Mouse (Mus musculus): ENCODE data around the gene Vrk2. TPM values are rescaled to one million over a fixed set of nuclear protein-coding genes. Genes with fewer than 3 reads are reported as not detected.

The Vrk2 gene
- polyA plus RNA-seq, 1 experiment from 2014 or later: 18.3 TPM

DNA sequence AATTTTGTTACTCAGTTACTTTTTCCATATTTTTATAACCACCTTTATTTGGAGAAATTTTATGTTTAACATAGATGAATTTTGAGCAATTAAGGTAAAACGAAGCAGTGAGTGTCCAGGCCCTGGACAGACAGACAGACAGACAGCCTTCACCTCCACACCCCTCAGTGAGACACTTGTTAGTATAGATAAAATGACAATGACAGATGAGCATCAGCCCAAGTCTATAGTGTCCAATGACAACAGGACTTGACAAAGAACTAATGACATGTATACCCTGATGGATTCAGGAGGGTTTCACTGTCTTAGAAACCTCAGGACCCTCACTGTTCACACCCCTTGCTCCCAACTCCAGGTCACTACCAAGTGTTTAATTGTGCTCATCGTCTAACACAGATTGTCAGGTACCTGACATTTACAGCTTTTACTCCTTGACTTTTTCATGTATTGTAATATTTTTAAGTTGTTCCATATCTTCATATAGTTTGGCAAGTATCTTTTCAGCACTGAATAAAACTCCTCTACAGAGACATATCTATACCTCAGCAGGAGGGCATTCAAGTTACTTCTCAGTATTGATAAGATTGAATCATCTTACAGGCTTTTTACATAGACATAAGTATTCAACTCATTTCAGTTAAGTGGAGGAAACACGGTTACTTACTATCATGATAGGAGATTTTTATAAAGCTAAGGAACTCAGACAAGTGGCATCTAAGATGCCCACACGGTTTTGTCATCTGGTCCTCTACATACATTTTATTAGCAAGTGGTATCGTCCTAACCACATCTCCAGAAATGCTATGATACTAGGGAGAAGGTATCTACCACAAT lies 60.6 kb downstream of the Vrk2 start:
- ATAC-seq (replicated peaks; ENCODE audit: low FRiP score): no peak
- no peak overlapping the region for H3K4me3 ChIP-seq (replicated peaks)
- 92% methylated on average over 5 of the region's 5 CpGs for WGBS
- no peak overlapping the region for H3K27ac ChIP-seq
- H3K36me3 ChIP-seq: no peaks in the 10 kb centered on the region
- no peaks in the 10 kb centered on the region for H3K9me3 ChIP-seq (replicated peaks)
- no peak overlapping the region for H3K9ac ChIP-seq
- no peak overlapping the region for H3K4me2 ChIP-seq
- H3K4me1 ChIP-seq: no peaks in the 10 kb centered on the region
- no peaks in the 10 kb centered on the region for H3K27me3 ChIP-seq

DNA sequence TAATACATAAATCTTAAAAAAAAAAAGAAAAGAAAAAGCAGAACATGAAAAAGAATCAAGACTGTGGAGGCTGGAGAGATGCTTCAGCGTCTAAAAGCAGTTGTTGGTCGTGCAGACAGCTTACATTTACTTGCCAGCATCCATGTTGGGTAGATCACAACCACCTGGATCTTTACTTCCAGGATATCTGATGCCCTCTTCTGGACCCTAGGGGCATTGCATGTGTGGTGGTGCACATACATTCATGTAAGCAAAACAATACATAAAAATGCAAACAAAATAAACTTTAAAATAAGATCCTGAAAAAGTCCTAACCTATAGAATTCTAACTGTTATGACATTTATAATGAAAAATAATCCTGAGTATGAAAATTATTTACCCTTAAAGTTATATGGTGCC lies 66.9 kb downstream of the Vrk2 start:
- H3K4me3 ChIP-seq (replicated peaks): no peak overlapping the region
- H3K36me3 ChIP-seq: 0 out of 2 replicates have a peak, but pooled peaks cover 4% of the 10 kb centered on the region
- H3K4me1 ChIP-seq: no peaks in the 10 kb centered on the region
- no peaks in the 10 kb centered on the region for H3K27me3 ChIP-seq
- no peak overlapping the region for H3K4me2 ChIP-seq
- no peak overlapping the region for H3K27ac ChIP-seq
- no peak for ATAC-seq (replicated peaks; ENCODE audit: low FRiP score)
- no peaks in the 10 kb centered on the region for H3K9me3 ChIP-seq (replicated peaks)
- no peak overlapping the region for H3K9ac ChIP-seq
- WGBS: 95% methylated on average over 2 of the region's 2 CpGs

DNA sequence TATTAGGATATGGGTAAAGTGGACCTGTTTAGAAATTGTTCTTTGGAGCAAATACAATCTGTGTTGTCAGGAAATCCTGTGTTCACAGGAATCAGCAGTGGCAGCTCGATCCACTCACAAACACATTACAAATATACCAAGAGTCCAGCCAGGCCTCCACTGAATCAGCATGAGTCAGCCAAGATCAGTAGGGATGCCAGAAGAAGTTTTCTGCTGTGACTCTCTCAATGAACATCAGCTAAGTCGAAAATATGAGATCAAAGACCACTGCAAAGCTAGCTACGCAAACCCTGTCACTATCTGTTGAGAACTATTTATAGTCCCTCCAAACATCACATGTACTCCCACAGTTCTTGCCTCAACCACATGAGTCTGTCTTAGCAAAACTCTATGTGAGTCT lies 74.8 kb downstream of the Vrk2 start:
- no peaks in the 10 kb centered on the region for H3K9me3 ChIP-seq (replicated peaks)
- H3K27ac ChIP-seq: no peak overlapping the region
- no peak for ATAC-seq (replicated peaks; ENCODE audit: low FRiP score)
- no peaks in the 10 kb centered on the region for H3K27me3 ChIP-seq
- H3K36me3 ChIP-seq: no peaks in the 10 kb centered on the region
- no peak overlapping the region for H3K4me3 ChIP-seq (replicated peaks)
- no peak overlapping the region for H3K4me2 ChIP-seq
- 82% methylated on average over 3 of the region's 3 CpGs for WGBS
- H3K4me1 ChIP-seq: no peaks in the 10 kb centered on the region
- H3K9ac ChIP-seq: no peak overlapping the region

DNA sequence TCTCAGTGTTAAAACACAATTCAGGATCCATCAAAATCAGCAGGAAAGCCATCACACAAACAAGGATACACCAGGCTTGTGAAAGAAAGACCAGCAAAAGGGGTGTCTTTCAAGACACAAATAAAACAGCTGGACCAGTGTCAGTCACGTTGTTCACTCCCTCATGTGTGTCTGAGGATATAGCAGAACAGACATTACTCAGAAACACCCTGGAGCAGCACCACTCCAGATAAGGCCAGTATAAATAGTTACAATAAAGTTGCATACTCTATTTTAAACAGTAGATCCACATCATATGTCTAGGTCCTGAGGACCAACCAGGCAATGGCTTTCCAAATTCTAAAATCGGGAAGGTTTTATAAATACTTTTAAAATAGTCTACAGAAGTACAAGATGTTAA lies 77.7 kb downstream of the Vrk2 start:
- Histone ChIP-seq H3K9ac (no peak overlapping the region), H3K27ac (no peak overlapping the region), H3K4me2 (no peak overlapping the region), H3K4me1 (no peaks in the 10 kb centered on the region), H3K4me3 (replicated peaks) (no peak overlapping the region), H3K27me3 (no peaks in the 10 kb centered on the region), H3K9me3 (replicated peaks) (no peaks in the 10 kb centered on the region), H3K36me3 (no peaks in the 10 kb centered on the region)
- ATAC-seq (replicated peaks; ENCODE audit: low FRiP score): no peak
- 81% methylated on average over 2 of the region's 2 CpGs for WGBS

DNA sequence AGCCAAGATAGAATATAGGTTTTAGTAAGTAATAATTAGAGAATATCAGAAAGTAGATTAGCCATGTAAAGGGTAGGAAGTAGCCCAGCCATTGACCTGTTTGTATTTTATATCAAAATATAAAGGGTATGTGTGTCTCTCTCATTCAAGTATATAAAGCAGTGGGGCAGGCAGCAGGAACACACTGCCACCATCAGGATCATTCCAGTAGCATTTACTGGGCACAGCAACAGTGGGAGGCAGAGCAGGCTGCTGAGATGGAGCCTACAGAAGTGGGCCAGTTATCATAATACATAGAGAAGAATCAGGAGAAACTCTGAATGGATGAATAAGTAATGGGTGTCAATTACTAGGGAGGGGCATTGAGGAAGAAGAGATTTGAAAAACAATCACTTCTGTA lies 80.1 kb downstream of the Vrk2 start:
- no peak for ATAC-seq (replicated peaks; ENCODE audit: low FRiP score)
- H3K4me1 ChIP-seq: no peaks in the 10 kb centered on the region
- H3K27ac ChIP-seq: no peak overlapping the region
- no peak overlapping the region for H3K4me3 ChIP-seq (replicated peaks)
- no peak overlapping the region for H3K9ac ChIP-seq
- H3K36me3 ChIP-seq: no peaks in the 10 kb centered on the region; the same call in 1 of the 2 replicates
- H3K4me2 ChIP-seq: no peak overlapping the region
- H3K27me3 ChIP-seq: no peaks in the 10 kb centered on the region
- H3K9me3 ChIP-seq (replicated peaks): no peaks in the 10 kb centered on the region

DNA sequence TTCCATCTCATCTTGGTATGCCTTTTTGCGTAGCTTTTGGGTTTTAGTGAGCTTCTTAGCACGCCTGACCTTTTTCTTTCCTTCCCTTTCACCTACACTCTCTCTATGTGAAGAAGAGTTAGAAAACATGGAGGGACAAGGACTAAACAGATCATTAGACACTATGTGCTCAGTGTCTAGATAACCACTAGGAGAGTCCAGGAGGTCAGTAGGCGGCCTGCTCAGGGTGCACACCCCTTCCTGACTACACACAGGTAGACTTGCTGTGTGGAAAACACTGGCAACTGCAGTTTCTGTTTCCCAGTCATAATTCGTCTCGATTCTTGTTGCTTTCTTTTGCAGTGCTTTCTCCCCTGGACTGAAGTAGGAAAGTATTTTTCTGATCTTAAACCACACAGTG lies 97.8 kb downstream of the Vrk2 start:
- Histone ChIP-seq H3K9ac (no peak overlapping the region), H3K36me3 (no peaks in the 10 kb centered on the region), H3K27me3 (no peaks in the 10 kb centered on the region), H3K4me3 (replicated peaks) (no peak overlapping the region), H3K9me3 (replicated peaks) (no peaks in the 10 kb centered on the region), H3K27ac (no peak overlapping the region), H3K4me1 (no peaks in the 10 kb centered on the region), H3K4me2 (no peak overlapping the region)
- 88% methylated on average over 5 of the region's 5 CpGs for WGBS
- ATAC-seq (replicated peaks; ENCODE audit: low FRiP score): no peak

DNA sequence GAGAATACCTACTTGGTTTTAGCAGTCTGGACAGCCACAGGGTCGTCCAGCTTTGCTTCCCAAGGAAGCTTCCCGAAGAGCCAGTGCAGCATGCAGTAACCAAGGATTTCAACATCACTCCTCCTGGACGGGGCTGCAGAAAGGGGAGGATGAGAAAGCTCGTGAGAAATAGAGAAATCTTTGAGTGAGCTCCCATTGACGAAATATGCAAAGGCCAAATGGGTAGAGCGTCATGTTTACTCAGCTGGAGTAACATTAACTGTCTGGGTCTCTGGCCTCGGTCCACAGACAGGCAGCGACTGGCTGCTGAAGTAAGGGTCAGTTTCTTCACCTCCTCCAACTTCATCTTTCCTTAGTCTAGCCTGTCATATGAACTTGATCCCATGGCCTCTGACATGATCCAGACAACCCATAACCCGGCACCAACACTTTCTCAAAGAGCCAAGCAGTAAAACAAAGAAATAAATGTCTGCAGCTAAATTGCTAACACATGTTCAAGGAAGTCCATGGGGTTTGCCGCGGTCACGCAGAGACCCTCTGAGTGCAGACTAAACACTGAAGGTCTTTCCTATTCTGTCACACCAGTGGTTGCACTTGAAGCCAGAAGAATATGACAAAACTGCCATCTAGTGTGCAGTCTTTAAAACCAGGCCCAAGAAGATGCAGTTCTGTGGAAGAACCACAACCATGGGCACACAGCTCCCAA lies 103.9 kb downstream of the Vrk2 start:
- WGBS: 23% methylated on average over 12 of the region's 12 CpGs
- H3K27me3 ChIP-seq: no peaks in the 10 kb centered on the region
- H3K9me3 ChIP-seq (replicated peaks): no peaks in the 10 kb centered on the region
- no peak overlapping the region for H3K27ac ChIP-seq
- H3K4me3 ChIP-seq (replicated peaks): no peak overlapping the region
- H3K9ac ChIP-seq: no peak overlapping the region
- no peak overlapping the region for H3K4me2 ChIP-seq
- 0 out of 2 replicates have a peak, but pooled peaks cover 2% of the 10 kb centered on the region for H3K36me3 ChIP-seq
- peak; percentile 97 for ATAC-seq (replicated peaks; ENCODE audit: low FRiP score)
- H3K4me1 ChIP-seq: no peaks in the 10 kb centered on the region

DNA sequence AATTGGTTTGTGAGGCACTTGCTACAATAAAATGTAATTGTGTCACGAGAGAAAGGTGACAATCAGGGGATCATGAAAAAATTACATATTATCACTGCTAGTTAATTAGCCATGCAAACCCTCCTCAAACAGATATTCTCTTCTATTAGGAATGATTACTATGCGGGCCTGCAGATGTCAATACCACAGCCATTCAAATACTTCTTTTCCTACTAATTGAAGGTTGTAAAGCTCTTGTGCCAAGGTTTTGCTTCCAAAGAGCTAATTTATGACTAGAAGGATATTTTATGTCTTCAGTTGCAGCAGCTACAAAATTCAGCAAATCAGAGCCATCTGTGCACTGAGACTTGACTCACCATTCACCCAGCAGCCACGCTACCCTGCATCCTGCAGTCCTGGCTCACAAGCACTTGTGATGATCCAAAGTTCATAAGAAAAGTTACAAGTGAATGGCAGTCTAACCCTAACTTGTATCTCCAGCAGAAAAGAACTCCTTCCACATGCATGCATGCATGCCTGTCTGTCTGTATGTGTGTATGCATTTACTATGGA lies 112.0 kb downstream of the Vrk2 start:
- WGBS: 78% methylated on average over 3 of the region's 3 CpGs
- H3K4me3 ChIP-seq (replicated peaks): no peak overlapping the region
- no peak overlapping the region for H3K4me2 ChIP-seq
- H3K27ac ChIP-seq: no peak overlapping the region
- H3K36me3 ChIP-seq: 0 out of 2 replicates have a peak, but pooled peaks cover under 1% of the 10 kb centered on the region
- H3K9ac ChIP-seq: no peak overlapping the region
- H3K27me3 ChIP-seq: no peaks in the 10 kb centered on the region
- no peaks in the 10 kb centered on the region for H3K9me3 ChIP-seq (replicated peaks)
- H3K4me1 ChIP-seq: no peaks in the 10 kb centered on the region
- ATAC-seq (replicated peaks; ENCODE audit: low FRiP score): no peak

DNA sequence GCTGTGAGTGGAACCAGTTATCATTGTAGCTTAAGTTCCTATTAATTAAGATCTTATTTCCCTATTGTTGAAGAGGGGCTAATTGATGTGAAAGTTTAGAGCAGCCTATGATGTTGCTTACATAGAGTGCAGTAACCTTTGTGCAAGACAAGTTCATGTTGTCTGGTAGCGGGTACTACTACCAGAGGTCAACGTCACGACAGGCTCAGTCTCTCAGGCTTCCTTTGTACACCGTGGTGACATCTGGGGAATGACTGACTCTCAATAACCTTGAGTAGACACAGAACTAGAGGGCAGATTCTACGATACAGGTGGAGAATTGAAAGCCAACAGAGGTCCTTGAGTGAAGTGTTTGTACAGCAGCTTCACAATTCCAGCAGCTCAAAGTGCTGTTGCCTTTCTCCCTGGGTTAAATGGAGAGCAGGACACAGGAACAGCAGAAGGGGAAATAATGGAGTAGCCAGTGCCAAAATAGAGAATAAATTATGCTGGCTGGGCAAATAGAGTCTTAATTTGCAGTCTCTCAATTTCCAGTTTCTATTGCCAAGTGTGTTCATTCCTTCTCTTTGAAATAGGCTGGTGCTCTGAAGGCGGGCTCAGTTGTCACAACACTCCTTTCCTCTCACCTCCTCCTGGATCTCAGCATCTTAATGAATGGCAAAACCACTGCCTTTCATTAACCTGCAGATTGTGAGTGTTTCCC lies 116.6 kb downstream of the Vrk2 start:
- Histone ChIP-seq H3K4me3 (replicated peaks) (no peak overlapping the region), H3K36me3 (peaks cover 13% of the 10 kb centered on the region), H3K27ac (no peak overlapping the region), H3K9me3 (replicated peaks) (no peaks in the 10 kb centered on the region), H3K27me3 (no peaks in the 10 kb centered on the region), H3K4me2 (no peak overlapping the region), H3K4me1 (no peaks in the 10 kb centered on the region), H3K9ac (no peak overlapping the region)
- WGBS: 87% methylated on average over 6 of the region's 6 CpGs
- no peak for ATAC-seq (replicated peaks; ENCODE audit: low FRiP score)

DNA sequence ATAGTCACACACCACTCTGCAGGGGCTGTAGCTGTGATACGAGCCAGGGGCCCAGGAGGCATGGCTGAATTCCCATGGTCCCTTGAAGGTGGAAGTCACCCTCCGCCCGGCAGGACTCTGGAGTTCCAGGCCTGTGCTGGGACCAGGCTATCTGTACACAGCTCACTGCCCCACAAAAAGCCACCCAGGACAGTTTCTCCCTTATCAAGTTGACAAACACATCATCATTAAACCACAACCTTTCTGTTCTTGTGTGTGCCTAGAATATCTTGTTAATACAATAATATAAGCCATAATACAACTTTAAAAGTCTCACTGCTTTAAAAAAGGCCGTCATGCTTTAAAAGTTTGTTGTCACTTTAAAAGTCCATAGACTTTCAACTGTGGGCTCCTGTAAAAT lies 139.7 kb downstream of the Vrk2 start:
- Histone ChIP-seq H3K4me1 (no peaks in the 10 kb centered on the region), H3K36me3 (no peaks in the 10 kb centered on the region), H3K4me2 (no peak overlapping the region), H3K9ac (no peak overlapping the region), H3K4me3 (replicated peaks) (no peak overlapping the region), H3K9me3 (replicated peaks) (no peaks in the 10 kb centered on the region), H3K27ac (no peak overlapping the region), H3K27me3 (no peaks in the 10 kb centered on the region)
- 86% methylated on average over 4 of the region's 4 CpGs for WGBS
- ATAC-seq (replicated peaks; ENCODE audit: low FRiP score): no peak

DNA sequence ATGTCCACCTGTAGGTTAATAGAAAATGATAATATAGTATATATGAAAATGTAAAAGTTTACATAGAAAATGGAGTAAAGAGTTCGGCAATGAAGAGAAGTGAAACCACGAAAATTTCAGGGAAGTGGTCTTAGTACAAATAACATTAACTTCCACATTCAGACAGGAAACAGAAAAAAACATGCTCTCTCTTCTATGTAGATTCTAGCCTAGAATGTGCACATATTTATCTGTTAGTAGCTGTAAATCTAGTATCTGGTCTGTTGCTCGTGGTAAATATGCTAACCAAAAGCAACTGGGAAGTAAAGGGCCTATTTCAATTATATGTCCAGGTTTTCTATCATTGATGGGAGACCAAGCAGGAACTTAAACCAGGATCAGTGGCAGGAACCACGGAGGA lies 141.1 kb downstream of the Vrk2 start:
- no peak overlapping the region for H3K4me2 ChIP-seq
- no peaks in the 10 kb centered on the region for H3K36me3 ChIP-seq
- H3K9ac ChIP-seq: no peak overlapping the region
- no peak for ATAC-seq (replicated peaks; ENCODE audit: low FRiP score)
- WGBS: 86% methylated on average over 4 of the region's 4 CpGs
- no peak overlapping the region for H3K4me3 ChIP-seq (replicated peaks)
- H3K27me3 ChIP-seq: no peaks in the 10 kb centered on the region
- H3K4me1 ChIP-seq: no peaks in the 10 kb centered on the region
- H3K27ac ChIP-seq: no peak overlapping the region
- no peaks in the 10 kb centered on the region for H3K9me3 ChIP-seq (replicated peaks)

DNA sequence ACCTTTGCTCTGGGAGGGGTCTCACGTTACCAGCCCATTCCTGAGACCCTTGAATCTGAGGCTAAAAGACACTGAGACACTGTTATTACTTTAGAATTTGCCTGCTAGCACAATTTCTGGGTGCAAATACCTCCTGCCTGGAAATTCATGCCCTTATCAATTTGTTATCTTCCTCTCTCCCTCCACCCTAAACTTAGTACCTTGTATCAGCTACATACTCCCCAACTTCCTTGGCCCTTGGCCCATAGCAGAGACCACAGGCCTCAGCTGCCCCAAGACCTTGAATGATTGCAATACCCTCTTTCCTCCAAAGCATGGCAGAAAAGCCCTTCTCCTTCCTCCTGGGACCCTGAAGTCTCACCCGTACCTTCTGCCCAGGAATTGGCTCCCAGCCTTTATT lies 142.6 kb downstream of the Vrk2 start:
- H3K4me1 ChIP-seq: no peaks in the 10 kb centered on the region
- H3K4me3 ChIP-seq (replicated peaks): no peak overlapping the region
- no peaks in the 10 kb centered on the region for H3K27me3 ChIP-seq
- no peaks in the 10 kb centered on the region for H3K36me3 ChIP-seq
- WGBS: 84% methylated on average over 2 of the region's 2 CpGs
- H3K27ac ChIP-seq: no peak overlapping the region
- no peaks in the 10 kb centered on the region for H3K9me3 ChIP-seq (replicated peaks)
- no peak overlapping the region for H3K9ac ChIP-seq
- no peak overlapping the region for H3K4me2 ChIP-seq
- ATAC-seq (replicated peaks; ENCODE audit: low FRiP score): no peak
